Mouse (Mus musculus): ENCODE results near the gene Wdr19.
A peak's percentile ranks its signal among the peaks of the same experiment; 100 is the strongest.
"Not testable (repeated sequence)": the region's sequence is repeated elsewhere in the genome, so short reads cannot be mapped to it uniquely, and the experiment has no call there.

Wdr19 gene

DNA sequence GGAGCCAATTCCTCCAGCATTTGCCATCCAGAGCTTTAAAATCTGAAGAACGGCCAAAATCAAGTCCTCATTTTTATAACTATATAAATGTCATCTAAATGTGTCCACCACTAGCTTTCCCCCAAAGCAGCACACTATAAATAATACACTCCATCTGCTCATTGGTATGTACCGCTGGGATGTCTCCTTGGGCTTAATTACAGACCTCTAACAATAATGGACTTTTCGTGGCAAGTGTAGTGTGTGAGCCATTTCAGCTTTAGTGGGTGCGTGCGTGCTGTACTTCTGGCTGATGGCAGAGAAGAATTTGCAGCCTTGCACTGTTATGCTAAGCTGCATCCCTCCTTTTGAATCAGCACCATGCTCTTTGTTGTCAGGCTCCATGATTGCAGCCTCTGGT is 7.9 kb upstream of the Wdr19 start:
- DNase-seq (ENCODE audit: extremely low read depth, low read depth) = no peak

- DNase-seq (ENCODE audit: extremely low read depth, low read depth) = no peak
Measured at GRCm38 (mm10) chr5:65194441-65194840, 5.1 kb upstream of the Wdr19 start.

DNA sequence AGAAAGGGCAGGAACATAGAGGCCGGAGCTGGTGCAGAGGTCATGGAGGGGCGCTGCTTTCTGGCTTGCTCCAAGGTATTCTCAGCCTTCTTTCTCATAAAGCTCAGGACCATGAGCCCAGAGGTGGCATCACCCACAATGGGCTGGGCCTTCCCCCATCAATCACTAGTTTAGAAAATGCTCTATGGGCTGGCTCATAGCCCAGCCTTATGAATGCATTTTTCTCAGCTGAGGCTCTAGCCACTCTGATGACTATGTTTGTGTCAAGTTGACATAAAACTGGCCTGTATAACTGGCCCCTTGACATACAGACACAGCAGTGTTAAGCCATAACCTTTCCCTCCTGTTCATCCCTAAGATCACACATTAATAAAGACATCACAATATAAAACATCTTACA is 5.2 kb downstream of the Wdr19 start:
- DNase-seq (ENCODE audit: extremely low read depth, low read depth) = no peak

DNA sequence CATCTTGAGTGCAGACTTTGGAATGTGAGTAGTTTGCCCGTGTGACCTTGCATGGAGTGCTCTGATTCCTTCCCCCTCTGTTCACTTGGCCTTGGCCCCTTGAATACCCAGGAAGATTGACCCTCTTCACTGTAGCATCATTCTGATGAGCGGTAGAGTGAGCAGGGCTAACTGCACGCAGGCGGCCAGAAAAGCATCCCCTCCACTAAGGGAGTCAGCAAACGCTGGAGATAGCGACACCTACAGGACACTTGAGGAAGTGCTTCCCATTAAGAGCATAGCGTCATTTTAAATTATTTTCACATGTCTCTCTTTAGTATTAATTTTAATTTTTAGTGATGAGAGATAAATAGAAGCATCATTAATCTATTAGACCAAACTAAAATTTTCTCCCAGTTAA is 13.8 kb downstream of the Wdr19 start:
- peak; percentile 26 for DNase-seq (ENCODE audit: extremely low read depth, low read depth)

- no peak for DNase-seq (ENCODE audit: extremely low read depth, low read depth)
Measured at GRCm38 (mm10) chr5:65217305-65218269, 18.1 kb downstream of the Wdr19 start.

- no peak for DNase-seq (ENCODE audit: extremely low read depth, low read depth)
Measured at GRCm38 (mm10) chr5:65221037-65221436, 21.5 kb downstream of the Wdr19 start.

- DNase-seq (ENCODE audit: extremely low read depth, low read depth) = no peak
Measured at GRCm38 (mm10) chr5:65224056-65224455, 24.6 kb downstream of the Wdr19 start.

DNA sequence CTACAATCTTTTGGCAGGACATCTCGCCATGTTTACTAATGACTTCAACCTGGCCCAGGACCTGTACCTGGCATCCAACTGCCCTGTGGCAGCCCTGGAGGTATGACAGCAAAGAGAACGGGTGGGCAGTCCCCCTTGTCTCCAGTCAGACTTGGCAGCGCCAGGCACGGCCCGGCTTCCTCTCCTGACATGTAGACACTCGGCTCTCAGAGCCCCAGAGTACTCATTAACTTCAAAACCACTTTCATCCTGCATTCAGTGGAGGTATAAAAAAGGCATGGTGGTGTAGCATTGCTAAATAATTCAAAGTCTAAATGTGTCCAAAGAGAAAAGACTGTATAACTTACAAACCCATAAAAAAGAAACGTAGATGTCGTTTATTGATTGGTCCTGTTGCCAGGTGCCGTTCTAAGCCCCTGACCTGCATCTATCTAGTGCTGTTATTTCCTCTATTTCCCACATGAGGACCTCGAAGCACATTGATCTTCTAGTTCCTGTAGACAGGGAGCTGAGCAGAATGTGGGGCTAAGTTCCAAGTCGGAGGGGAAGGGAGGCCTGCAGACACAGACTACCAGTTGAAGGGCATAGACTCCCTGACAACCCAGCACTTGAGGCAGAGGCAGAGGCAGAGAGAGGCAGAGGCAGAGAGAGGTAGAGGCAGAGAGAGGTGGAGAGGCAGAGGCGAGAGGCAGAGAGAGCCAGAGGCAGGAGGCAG is 31.9 kb downstream of the Wdr19 start:
- no peak for DNase-seq (ENCODE audit: extremely low read depth, low read depth)

GRCm38 (mm10) chr5:65242740-65243139 is 43.2 kb downstream of the Wdr19 start:
- DNase-seq (ENCODE audit: extremely low read depth, low read depth) = peak; percentile 20

DNA sequence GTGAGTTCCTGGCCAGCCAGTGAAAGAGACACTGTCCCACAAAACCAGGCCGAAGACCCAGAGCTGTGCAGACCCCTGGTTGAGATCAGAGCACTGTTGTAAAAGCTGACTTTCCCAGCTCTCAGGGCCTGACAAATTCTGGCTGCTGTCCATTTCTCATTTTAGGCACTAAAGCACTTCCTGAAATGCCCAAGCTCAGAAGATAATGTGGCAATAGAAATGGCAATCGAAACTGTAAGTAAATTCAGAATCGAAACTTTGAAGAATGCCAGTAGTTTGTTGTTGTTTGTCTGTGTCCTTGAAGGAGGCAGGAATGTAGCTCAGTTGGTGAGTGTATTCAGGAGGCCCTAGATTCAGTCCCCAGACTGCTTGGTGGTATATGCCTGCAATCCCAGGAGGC is 47.8 kb downstream of the Wdr19 start:
- no peak for DNase-seq (ENCODE audit: extremely low read depth, low read depth)

GRCm38 (mm10) chr5:65250185-65250855 is 50.8 kb downstream of the Wdr19 start:
- DNase-seq (ENCODE audit: extremely low read depth, low read depth) = no peak

DNA sequence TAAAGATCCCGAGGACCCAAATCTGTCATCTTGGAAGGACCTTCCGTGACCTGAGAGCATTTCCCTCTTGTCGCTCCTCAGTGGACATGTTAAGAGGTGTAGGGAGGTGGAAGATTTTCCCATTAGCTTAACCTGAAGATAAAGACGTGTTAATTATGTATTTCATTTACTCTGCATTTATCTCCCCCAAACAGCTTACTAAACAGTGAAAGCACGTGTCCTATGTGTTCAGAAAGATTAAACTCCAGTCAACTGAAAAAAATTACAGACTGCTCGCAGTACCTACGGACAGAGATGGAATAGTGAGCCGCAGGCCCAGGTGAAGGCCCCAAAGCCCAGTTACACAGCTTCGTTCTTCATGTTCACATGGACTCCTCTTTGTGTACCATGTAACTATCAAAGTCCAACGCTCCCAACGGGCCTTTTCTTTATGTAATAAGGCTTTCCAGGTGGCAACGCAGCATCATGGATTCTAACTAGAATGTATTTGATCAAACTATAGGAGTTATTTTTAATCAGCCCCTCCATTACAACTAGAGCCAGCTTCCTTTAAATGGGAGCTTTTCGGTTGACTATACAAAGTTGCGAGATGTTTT is 58.5 kb downstream of the Wdr19 start:
- DNase-seq (ENCODE audit: extremely low read depth, low read depth) = no peak

DNA sequence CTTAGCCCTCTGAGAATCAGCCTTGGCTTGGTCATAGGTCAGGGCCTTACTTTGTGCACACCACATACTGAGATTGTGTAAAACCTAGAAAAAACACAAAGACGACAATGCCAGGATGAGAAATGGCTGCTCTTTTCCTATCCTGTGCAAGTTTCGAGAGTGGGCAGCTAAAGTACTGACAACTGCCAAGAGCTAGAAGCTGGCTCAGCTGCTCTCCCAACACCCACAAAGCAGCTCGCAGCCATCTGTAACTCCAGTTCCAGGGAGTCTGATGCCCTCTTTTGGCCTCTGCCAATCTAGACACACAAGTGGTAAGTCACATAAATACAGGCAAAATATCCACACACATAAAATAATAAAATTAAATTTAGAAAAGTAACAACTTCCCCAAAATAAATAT is 74.5 kb downstream of the Wdr19 start:
- no peak for DNase-seq (ENCODE audit: extremely low read depth, low read depth)

GRCm38 (mm10) chr5:65279133-65279651 is 79.7 kb downstream of the Wdr19 start:
- DNase-seq (ENCODE audit: extremely low read depth, low read depth) = no peak

GRCm38 (mm10) chr5:65281216-65281615 is 81.7 kb downstream of the Wdr19 start:
- DNase-seq (ENCODE audit: extremely low read depth, low read depth) = no peak

DNA sequence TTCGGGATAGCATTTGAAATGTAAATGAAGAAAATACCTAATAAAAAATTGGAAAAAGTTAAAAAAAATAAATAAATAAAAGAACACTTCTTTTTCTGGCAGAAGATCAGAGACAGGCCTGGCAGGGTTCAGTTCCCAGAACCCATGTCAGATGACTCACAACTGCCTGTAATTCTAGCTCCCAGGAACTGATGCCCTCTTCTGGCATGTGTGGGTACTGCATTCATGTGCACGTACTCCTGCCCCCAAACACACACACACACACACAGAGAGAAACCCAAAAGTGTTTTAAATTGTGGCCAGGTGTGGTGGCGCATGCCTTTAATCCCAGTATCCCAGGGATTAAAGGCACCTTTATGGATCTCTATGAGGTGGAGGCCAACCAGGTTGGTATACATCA is 84.7 kb downstream of the Wdr19 start:
- peak; percentile 26 for DNase-seq (ENCODE audit: extremely low read depth, low read depth)

DNA sequence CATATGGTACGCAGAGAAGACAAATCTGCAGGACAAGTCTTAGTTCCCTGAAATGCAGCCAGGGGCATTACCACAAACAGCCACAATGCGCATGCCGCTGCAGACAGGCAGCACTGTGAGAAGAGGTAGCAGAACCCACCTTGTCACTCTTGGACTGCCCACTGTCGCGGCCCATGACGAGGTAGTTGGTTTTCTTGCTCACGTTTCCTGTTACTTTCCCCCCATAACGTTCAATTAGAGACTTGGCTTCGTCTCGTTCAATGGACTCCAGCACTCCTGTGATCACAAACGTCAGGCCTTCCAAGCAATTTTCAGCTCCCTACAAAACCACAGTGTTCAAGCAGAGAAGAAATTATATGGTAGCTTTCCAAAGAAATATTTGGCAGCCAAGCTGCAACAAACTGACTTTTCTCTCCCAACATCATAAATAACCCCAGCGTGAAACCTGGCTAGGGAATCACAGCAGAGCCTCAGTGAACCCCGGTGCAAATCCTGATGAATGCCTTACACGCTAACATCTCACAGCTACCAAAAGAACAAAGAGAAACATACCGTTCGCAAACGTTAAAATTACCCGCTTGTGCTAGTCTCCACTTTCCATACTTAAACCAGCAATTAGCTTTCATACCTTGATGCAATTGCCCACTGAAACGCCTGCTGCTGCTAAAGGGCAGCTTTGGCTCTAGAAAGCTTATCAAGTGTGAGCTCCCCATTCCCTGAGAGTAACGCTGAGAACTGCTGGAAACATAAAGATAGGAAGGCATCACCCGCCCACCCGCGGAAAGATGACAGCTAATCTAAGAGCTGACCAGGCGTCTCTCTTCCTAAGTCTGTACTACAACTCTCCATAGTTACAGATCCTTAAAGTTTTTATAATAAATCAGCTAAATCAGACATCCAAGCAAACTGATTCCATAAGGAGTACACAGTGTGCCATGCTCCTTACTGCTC is 88.5 kb downstream of the Wdr19 start:
- DNase-seq (ENCODE audit: extremely low read depth, low read depth) = no peak

DNA sequence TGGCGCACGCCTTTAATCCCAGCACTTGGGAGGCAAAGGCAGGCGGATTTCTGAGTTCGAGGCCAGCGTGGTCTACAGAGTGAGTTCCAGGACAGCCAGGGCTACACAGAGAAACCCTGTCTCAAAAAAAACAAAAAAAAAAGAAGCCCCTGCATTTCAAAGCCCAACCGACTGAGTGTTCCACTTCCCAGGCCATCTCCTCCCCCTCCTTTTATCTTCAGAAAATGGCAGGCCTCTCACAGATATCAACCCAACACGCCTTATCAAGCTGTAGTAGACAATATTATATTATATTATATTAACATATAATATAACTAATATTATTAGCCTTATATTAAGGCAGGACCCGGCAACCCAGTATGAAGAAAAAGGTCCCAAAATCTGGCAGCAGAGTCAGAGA is 89.5 kb downstream of the Wdr19 start:
- DNase-seq (ENCODE audit: extremely low read depth, low read depth) = not testable (repeated sequence)

DNA sequence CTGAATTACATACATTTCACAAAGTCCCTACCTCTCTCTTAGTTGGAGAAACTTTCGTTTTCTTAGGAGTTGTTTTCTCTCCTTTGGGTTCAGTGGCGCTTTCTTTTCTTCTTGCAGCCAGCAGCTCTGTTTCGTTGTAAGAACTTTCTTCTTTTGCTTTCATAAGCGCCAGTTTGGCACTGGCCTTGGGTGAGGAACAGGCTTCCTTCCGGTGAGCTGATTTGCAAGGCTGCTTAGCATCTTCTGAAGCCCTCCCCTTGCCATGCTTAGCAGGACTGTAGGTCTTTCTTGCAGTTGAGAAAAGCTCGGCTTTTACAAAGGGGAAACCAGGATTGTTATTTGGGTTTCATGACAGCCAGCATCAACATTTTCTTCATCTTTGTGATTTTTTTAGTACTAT is 94.1 kb downstream of the Wdr19 start:
- no peak for DNase-seq (ENCODE audit: extremely low read depth, low read depth)

GRCm38 (mm10) chr5:65294270-65294669 is 94.8 kb downstream of the Wdr19 start:
- no peak for DNase-seq (ENCODE audit: extremely low read depth, low read depth)
